Mouse (Mus musculus): Measurements from ENCODE around the gene Exog.

DNA sequence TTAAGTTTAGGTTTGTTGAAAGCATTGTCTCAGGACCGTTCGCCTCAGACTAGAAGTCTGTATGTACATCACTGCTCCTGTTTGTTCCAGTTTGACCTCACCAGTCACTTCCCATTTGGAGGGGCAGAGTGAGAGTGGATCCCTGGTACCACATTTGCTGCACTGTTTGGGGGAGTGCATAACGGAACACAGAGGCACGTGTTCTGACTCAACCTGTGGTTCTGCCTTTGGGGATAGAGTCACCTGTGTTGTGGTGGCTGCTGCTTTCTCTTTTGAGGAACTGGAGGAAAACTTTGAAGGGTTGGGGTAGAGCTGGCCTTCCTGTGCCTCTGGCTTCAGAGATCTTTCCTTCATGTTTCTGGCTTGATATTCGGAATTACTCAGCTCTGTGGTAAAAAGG, 40.7 kb upstream of the Exog start:
- TF ChIP-seq EP300 (IDR thresholded peaks at IDR 0.05) (no peak), CTCF (IDR thresholded peaks at IDR 0.05) (no peak)
